Mouse (Mus musculus): Measurements from ENCODE around the gene Sh3pxd2b.

DNA sequence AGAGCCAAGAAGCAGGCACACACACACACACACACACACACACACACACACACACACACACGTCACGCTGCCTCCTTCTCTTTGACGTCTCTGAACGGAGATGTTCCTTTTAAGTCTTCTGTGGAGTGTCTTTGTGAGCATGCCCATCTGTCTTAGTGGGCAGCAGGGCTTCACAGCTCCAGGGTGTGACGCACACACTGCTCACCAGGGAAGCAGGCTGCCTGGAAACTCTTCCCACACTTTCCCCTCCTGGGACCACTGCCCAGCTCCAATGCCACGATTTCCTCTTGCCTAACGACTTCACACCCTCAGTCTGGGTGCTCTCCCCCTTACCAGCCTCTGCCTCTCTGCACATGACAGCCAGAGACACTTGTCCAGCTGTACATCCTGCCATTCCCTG lies 55.1 kb downstream of the Sh3pxd2b start:
- TF ChIP-seq POLR2A (IDR thresholded peaks at IDR 0.05; ENCODE audit: low read depth, low read length) (no peak), CTCF (conservative IDR thresholded peaks at IDR 0.05; ENCODE audit: insufficient read depth, insufficient read length, low read depth, low read length) (no peak)

Measured in kidney, adult 2 months (tissue).